Mouse (Mus musculus) neural tube, embryonic 13.5 days (tissue): ENCODE data around the gene Ppp1r18. TPM values are rescaled to one million over a fixed set of nuclear protein-coding genes. Genes with fewer than 3 reads are reported as not detected.
A peak's percentile ranks its signal among the peaks of the same experiment; 100 is the strongest.

Experiments used
- ATAC-seq: fragments of 200-750 bp; cut with Nextera tagmentation; 2 replicates; pipeline ENCODE4 v1.8.0; 2017; ENCODE audit warnings: low read depth, mild to moderate bottlenecking, moderate TSS enrichment, moderate library complexity
- H3K27ac ChIP-seq: fragments of 300-500 bp; sonication (generic); replicated peaks from 2 replicates; pipeline ENCODE4 v1.5.1; 2015; ENCODE audit warnings: moderate library complexity, mild to moderate bottlenecking, inconsistent platforms
- H3K27me3 ChIP-seq: fragments of 300-500 bp; sonication (generic); 2 replicates; pipeline ENCODE4 v1.6.1; 2015; ENCODE audit warnings: mild to moderate bottlenecking, inconsistent platforms
- H3K36me3 ChIP-seq: fragments of 300-500 bp; sonication (generic); 2 replicates; pipeline ENCODE4 v1.6.1; 2015; ENCODE audit warnings: mild to moderate bottlenecking, inconsistent platforms
- H3K4me1 ChIP-seq: fragments of 300-500 bp; sonication (generic); replicated peaks from 2 replicates; pipeline ENCODE4 v1.6.1; 2015; ENCODE audit warnings: inconsistent platforms
- H3K4me2 ChIP-seq: fragments of 300-500 bp; sonication (generic); 2 replicates; pipeline ENCODE4 v1.6.1; 2015; ENCODE audit warnings: inconsistent platforms, mild to moderate bottlenecking, moderate library complexity
- H3K4me3 ChIP-seq: fragments of 300-500 bp; sonication (generic); 2 replicates; pipeline ENCODE4 v1.5.1; 2015; ENCODE audit warnings: mild to moderate bottlenecking, inconsistent platforms
- H3K9ac ChIP-seq: fragments of 300-500 bp; sonication (generic); 2 replicates; pipeline ENCODE4 v1.6.1; 2015; ENCODE audit warnings: moderate library complexity, mild to moderate bottlenecking, inconsistent platforms
- H3K9me3 ChIP-seq: fragments of 300-500 bp; sonication (generic); 2 replicates; pipeline ENCODE4 v1.6.1; 2016; ENCODE audit warnings: inconsistent platforms
- WGBS: fragments of 180-500 bp; shearing (Covaris S2); methylation state at CpG from one replicate; pipeline ENCODE4 v1.1.7; 2015; 5-methylcytosine and 5-hydroxymethylcytosine counted together
- polyA plus RNA-seq: library from polyadenylated mRNA; unstranded; fragments of >200 nt; fragmentation: Nextera tagmentation; extraction: Ambion mirVana; gene quantifications from 2 replicates; pipeline ENCODE4 v1.2.1, GENCODE M21; 2015

Ppp1r18 gene
- polyA plus RNA-seq, 1 experiment from 2014 or later: 33.6 TPM

GRCm38 (mm10) chr17:35879245-35880057 is 14.1 kb downstream of the Ppp1r18 start, which contains the start of gene Dhx16:
Gene Dhx16, plus strand, starts transcription at chr17:35879819.
- 6% methylated on average over 66 of the region's 66 CpGs for WGBS
- Histone ChIP-seq H3K9ac (peak within 1 kb of the TSS; percentile 87), H3K4me1 (peaks cover 15% of the 10 kb centered on the region), H3K4me2 (peak within 1 kb of the TSS; percentile 89), H3K4me3 (peak within 1 kb of the TSS; percentile 72), H3K36me3 (peaks cover 63% of the 10 kb centered on the region), H3K27ac (peak within 1 kb of the TSS; percentile 79), H3K27me3 (no peaks in the 10 kb centered on the region), H3K9me3 (no peaks in the 10 kb centered on the region)
- peak; percentile 91 for ATAC-seq

- no peaks in the 10 kb centered on the region for H3K27me3 ChIP-seq
- peaks cover 15% of the 10 kb centered on the region for H3K4me1 ChIP-seq
- WGBS: 96% methylated on average over 17 of the region's 17 CpGs
- H3K27ac ChIP-seq: no peak overlapping the region
- no peak for ATAC-seq
- peaks cover 67% of the 10 kb centered on the region for H3K36me3 ChIP-seq
- H3K9me3 ChIP-seq: no peaks in the 10 kb centered on the region
- H3K4me2 ChIP-seq: no peak overlapping the region
- no peak overlapping the region for H3K4me3 ChIP-seq
- H3K9ac ChIP-seq: no peak overlapping the region
Measured at GRCm38 (mm10) chr17:35882924-35883323, 17.5 kb downstream of the Ppp1r18 start.

- H3K4me2 ChIP-seq: no peak overlapping the region
- no peak overlapping the region for H3K27ac ChIP-seq
- H3K9ac ChIP-seq: no peak overlapping the region
- H3K36me3 ChIP-seq: peaks cover 74% of the 10 kb centered on the region
- 93% methylated on average over 14 of the region's 14 CpGs for WGBS
- no peak for ATAC-seq
- peaks cover 15% of the 10 kb centered on the region for H3K4me1 ChIP-seq
- no peak overlapping the region for H3K4me3 ChIP-seq
- no peaks in the 10 kb centered on the region for H3K9me3 ChIP-seq
- no peaks in the 10 kb centered on the region for H3K27me3 ChIP-seq
Measured at GRCm38 (mm10) chr17:35883777-35884176, 18.4 kb downstream of the Ppp1r18 start.

- H3K27ac ChIP-seq: no peak overlapping the region
- H3K4me3 ChIP-seq: no peak overlapping the region
- no peaks in the 10 kb centered on the region for H3K4me1 ChIP-seq
- ATAC-seq: no peak
- 86% methylated on average over 11 of the region's 17 CpGs for WGBS
- no peaks in the 10 kb centered on the region for H3K9me3 ChIP-seq
- H3K4me2 ChIP-seq: no peak overlapping the region
- H3K27me3 ChIP-seq: no peaks in the 10 kb centered on the region
- H3K36me3 ChIP-seq: peaks cover 98% of the 10 kb centered on the region
- H3K9ac ChIP-seq: no peak overlapping the region
Measured at GRCm38 (mm10) chr17:35887725-35888124, 22.3 kb downstream of the Ppp1r18 start.

GRCm38 (mm10) chr17:35896781-35897643 is 31.6 kb downstream of the Ppp1r18 start, which contains the start of gene 2310061I04Rik:
Gene 2310061I04Rik, minus strand, starts transcription at chr17:35897431.
- 1% methylated on average over 76 of the region's 86 CpGs for WGBS
- H3K36me3 ChIP-seq: peaks cover 69% of the 10 kb centered on the region
- ATAC-seq: peak; percentile 94
- H3K4me2 ChIP-seq: peak within 1 kb of the TSS; percentile 93
- peak within 1 kb of the TSS; percentile 64 for H3K4me3 ChIP-seq
- H3K4me1 ChIP-seq: peaks cover 20% of the 10 kb centered on the region
- H3K27ac ChIP-seq: peak within 1 kb of the TSS; percentile 97
- peak within 1 kb of the TSS; percentile 85 for H3K9ac ChIP-seq
- no peaks in the 10 kb centered on the region for H3K9me3 ChIP-seq
- H3K27me3 ChIP-seq: no peaks in the 10 kb centered on the region

DNA sequence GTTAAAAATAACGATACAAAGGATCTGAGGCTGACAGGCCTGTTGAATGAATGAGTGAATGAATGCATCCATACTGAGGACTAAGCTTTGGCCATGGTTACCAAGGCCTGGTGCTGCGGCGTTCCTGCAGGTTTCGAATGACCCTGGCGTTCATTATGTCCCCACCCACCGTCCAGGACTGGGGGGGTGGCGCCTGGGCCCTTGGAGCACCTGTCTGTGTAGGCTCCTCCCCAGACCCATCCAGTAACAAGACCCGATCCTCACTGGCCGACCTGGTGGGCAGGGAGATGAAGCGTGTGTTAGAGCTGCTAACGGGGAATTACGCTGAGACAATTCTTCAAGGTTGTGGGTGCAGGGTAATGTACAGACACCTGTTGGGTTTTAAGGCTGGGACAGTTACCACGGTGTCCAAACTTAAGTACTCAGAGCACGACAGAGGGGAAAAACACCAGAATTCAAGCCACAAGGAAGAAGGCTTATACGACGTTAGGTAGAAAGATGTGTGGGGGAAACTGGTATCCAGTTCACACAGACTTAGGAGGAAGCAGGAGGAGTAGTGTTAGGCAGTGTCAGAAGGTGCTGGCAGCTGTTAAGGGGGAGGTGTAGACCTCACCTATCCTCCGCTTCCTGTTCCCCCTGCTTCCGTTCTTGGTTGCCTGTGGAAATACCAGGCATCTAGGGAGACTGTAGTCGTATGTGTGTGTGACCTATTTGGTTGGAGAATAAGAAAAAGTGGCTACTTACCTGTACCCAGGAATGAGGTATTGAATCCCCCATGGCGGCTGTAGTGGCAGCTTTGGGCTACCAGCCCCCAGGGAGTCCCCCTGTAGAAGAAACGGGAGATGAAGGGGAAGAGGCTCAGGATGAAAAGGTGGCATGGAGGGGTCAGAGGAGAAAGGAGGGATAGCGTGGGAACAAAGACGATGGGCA is 32.5 kb downstream of the Ppp1r18 start:
- Histone ChIP-seq H3K4me2 (peak overlapping the region; percentile 93), H3K27me3 (no peaks in the 10 kb centered on the region), H3K4me3 (peak overlapping the region; percentile 64), H3K36me3 (peaks cover 69% of the 10 kb centered on the region), H3K9ac (peak overlapping the region; percentile 85), H3K4me1 (peaks cover 20% of the 10 kb centered on the region), H3K9me3 (no peaks in the 10 kb centered on the region), H3K27ac (peak overlapping the region; percentile 97)
- ATAC-seq: peak; percentile 49
- 45% methylated on average over 23 of the region's 23 CpGs for WGBS

GRCm38 (mm10) chr17:35900636-35901035 is 35.2 kb downstream of the Ppp1r18 start:
- Histone ChIP-seq H3K9ac (no peak overlapping the region), H3K4me2 (no peak overlapping the region), H3K4me1 (peaks cover 17% of the 10 kb centered on the region), H3K27ac (no peak overlapping the region), H3K4me3 (no peak overlapping the region), H3K9me3 (no peaks in the 10 kb centered on the region), H3K27me3 (no peaks in the 10 kb centered on the region), H3K36me3 (peaks cover 78% of the 10 kb centered on the region)
- no peak for ATAC-seq
- 83% methylated on average over 3 of the region's 3 CpGs for WGBS

DNA sequence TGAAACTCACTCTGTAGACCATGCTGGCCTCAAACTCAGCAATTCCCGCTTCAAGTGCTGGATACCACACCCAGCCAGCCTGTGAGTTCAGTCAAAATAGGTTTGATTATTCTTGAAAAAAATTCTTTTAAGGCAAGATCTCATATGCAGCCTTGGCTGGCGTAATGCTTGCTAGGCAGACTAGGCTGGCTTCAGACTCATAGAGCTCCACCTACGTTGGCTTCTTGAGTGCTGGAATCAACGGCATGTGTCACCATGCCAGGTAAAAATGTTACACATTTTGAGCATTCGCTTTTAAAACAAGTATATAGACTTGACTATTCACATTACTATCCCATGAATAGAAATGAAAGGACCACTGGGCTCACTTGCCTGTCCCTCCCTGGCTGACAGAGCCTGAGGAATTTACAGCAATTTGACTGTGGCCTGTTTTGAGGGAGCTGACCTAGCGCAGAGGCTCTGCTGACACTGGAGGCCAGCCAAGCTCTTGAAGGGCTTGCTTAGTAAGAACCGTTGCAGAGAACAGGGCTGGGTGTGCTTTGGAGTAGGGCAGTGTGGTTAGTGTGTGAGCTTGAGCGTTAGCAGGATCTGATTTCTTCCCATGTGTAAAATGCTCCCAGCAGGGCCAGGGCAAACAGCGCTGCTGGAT is 38.1 kb downstream of the Ppp1r18 start:
- WGBS: 90% methylated on average over 9 of the region's 9 CpGs
- Histone ChIP-seq H3K27me3 (no peaks in the 10 kb centered on the region), H3K4me2 (no peak overlapping the region), H3K27ac (no peak overlapping the region), H3K4me3 (no peak overlapping the region), H3K36me3 (peaks cover 95% of the 10 kb centered on the region), H3K4me1 (peaks cover 24% of the 10 kb centered on the region), H3K9me3 (no peaks in the 10 kb centered on the region), H3K9ac (no peak overlapping the region)
- ATAC-seq: no peak

DNA sequence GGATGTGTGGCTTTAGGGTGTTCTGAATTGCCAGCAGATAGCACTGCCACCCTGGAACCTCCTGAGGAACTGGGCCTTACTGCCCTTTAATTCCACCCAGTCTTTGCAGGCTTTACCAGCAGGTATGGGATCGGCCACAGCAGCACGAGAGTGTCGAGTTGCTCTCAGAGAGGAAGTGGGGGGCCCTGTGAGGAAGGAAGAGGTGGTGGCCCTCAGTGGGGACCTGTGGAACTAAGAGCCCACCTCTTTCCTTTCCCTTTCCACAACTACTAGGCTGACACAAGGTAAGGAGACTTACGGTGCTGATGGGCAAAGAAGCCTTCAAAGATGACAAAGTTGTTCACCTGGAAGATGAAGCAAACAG is 38.6 kb downstream of the Ppp1r18 start:
- Histone ChIP-seq H3K9ac (no peak overlapping the region), H3K36me3 (peaks cover 93% of the 10 kb centered on the region), H3K4me1 (peaks cover 29% of the 10 kb centered on the region), H3K4me2 (no peak overlapping the region), H3K4me3 (no peak overlapping the region), H3K27me3 (no peaks in the 10 kb centered on the region), H3K27ac (no peak overlapping the region), H3K9me3 (no peaks in the 10 kb centered on the region)
- 87% methylated on average over 4 of the region's 4 CpGs for WGBS
- ATAC-seq: no peak

DNA sequence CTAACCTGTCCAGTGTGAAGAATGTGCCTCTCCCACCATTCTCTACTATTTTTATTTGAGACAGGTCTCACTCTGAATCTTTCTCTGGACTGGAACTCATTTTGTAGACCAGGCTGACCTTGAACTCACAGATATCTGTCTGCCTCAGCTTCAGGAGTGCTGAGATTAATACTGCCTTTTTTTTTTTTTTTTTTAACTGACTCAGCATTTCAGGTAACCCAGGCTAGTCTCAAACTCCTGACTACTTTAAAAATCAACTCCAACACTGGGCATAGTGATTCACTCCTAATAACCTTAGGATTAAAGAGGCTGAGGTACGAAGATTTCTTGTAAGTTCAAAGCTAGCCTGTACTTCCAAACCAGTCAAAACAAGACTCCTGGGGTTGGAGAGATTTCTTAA is 40.2 kb downstream of the Ppp1r18 start:
- H3K27me3 ChIP-seq: no peaks in the 10 kb centered on the region
- no peak overlapping the region for H3K9ac ChIP-seq
- WGBS: 98% methylated on average over 1 of the region's 1 CpGs
- H3K9me3 ChIP-seq: no peaks in the 10 kb centered on the region
- ATAC-seq: no peak
- H3K27ac ChIP-seq: no peak overlapping the region
- H3K4me1 ChIP-seq: peaks cover 37% of the 10 kb centered on the region
- H3K36me3 ChIP-seq: peaks cover 77% of the 10 kb centered on the region
- no peak overlapping the region for H3K4me2 ChIP-seq
- H3K4me3 ChIP-seq: no peak overlapping the region

DNA sequence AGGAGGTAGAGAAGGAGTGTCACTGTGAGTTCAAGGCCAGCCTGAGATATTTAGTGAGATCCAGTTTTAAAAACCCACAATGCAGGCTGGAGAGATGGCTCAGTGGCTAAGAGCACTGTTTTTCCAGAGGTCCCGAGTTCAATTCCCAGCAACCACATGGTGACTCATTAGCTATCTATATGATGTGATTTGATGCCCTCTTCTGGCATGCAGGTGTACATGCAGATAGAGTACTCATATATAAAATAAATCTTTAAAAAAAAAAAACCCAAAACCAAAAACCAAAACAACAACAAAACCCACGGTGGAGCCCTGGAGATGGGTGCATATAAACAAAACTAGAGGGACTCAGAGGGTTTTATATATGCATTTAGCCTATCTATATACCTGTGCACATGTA is 42.2 kb downstream of the Ppp1r18 start:
- H3K27me3 ChIP-seq: no peaks in the 10 kb centered on the region
- WGBS: 74% methylated on average over 2 of the region's 2 CpGs
- peaks cover 37% of the 10 kb centered on the region for H3K4me1 ChIP-seq
- peaks cover 64% of the 10 kb centered on the region for H3K36me3 ChIP-seq
- no peaks in the 10 kb centered on the region for H3K9me3 ChIP-seq
- ATAC-seq: no peak
- H3K4me2 ChIP-seq: peak overlapping the region; percentile 76
- H3K4me3 ChIP-seq: peak overlapping the region; percentile 61
- H3K27ac ChIP-seq: no peak overlapping the region
- H3K9ac ChIP-seq: peak overlapping the region; percentile 90; the same call in 1 of the 2 replicates
